Mouse (Mus musculus) hindbrain, embryonic 11.5 days (tissue): ENCODE results near the gene Atrnl1. TPM values are rescaled to one million over a fixed set of nuclear protein-coding genes. Genes with fewer than 3 reads are reported as not detected.

Source experiments
- ATAC-seq: fragments of 200-750 bp; cut with Nextera tagmentation; 2 replicates; pipeline ENCODE4 v1.8.0; 2017; ENCODE audit warnings: mild to moderate bottlenecking, moderate TSS enrichment, moderate library complexity; ENCODE audit not compliant: low FRiP score
- DNase-seq: peaks from one replicate; pipeline ENCODE4 v3.0.0-alpha.2; 2015; ENCODE audit warnings: low spot score
- H3K27ac ChIP-seq: fragments of 300-500 bp; sonication (generic); 2 replicates; pipeline ENCODE4 v1.5.1; 2014; ENCODE audit warnings: mild to moderate bottlenecking, low read depth, low read length
- H3K27me3 ChIP-seq: fragments of 300-500 bp; sonication (generic); 2 replicates; pipeline ENCODE4 v1.6.1; 2014; ENCODE audit warnings: mild to moderate bottlenecking, low read length, moderate library complexity, mixed read lengths; ENCODE audit not compliant: control insufficient read depth, insufficient read depth
- H3K36me3 ChIP-seq: fragments of 300-500 bp; sonication (generic); 2 replicates; pipeline ENCODE4 v1.6.1; 2014; ENCODE audit warnings: mild to moderate bottlenecking, low read length, moderate library complexity, mixed read lengths; ENCODE audit not compliant: control insufficient read depth, insufficient read depth
- H3K4me1 ChIP-seq: fragments of 300-500 bp; sonication (generic); replicated peaks from 2 replicates; pipeline ENCODE4 v1.6.1; 2014; ENCODE audit warnings: low read length, mixed read lengths; ENCODE audit not compliant: control insufficient read depth, insufficient read depth
- H3K4me2 ChIP-seq: fragments of 300-500 bp; sonication (generic); replicated peaks from 2 replicates; pipeline ENCODE4 v1.6.1; 2014; ENCODE audit warnings: mild to moderate bottlenecking, low read depth, low read length
- H3K4me3 ChIP-seq: fragments of 300-500 bp; sonication (generic); 2 replicates; pipeline ENCODE4 v1.5.1; 2014; ENCODE audit warnings: low read depth, low read length
- H3K9ac ChIP-seq: fragments of 300-500 bp; sonication (generic); 2 replicates; pipeline ENCODE4 v1.6.1; 2014; ENCODE audit warnings: low read depth, low read length
- H3K9me3 ChIP-seq: fragments of 300-500 bp; sonication (generic); 2 replicates; pipeline ENCODE4 v1.6.1; 2016; ENCODE audit warnings: low read length; ENCODE audit not compliant: control insufficient read depth
- WGBS: fragments of 180-500 bp; shearing (Covaris S2); extraction: QIAGEN DNeasy Blood & Tissue Kit; methylation state at CpG from one replicate; pipeline ENCODE4 v1.1.7; 2014; 5-methylcytosine and 5-hydroxymethylcytosine counted together
- polyA plus RNA-seq: library from polyadenylated mRNA; unstranded; fragments of >200 nt; fragmentation: Nextera tagmentation; extraction: Ambion mirVana; gene quantifications from 2 replicates; pipeline ENCODE4 v1.2.1, GENCODE M21; 2014

Gene Atrnl1
- polyA plus RNA-seq, 1 experiment from 2014 or later = 6.6 TPM

DNA sequence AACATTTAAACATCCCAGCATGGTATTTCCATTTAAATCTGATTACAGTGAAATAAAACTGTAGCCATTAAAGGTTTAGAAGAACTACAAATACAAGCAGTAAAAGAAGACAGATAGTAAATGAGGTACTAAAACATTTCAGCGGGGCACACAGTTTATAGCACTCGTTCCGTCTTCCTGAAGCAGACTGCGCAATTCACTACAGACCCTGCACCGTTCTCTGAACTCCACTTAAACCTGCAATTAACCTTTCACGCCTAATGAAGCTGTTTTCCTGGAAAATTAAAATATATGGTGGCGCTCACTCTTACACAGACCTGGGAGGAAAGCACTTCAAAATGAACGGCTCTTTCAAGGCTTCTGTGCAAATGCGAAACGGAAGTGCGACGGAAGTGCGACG is 514.2 kb downstream of the Atrnl1 start:
- ATAC-seq = no peak
- no peak for DNase-seq
- WGBS = 89% methylated on average over 14 of the region's 14 CpGs

DNA sequence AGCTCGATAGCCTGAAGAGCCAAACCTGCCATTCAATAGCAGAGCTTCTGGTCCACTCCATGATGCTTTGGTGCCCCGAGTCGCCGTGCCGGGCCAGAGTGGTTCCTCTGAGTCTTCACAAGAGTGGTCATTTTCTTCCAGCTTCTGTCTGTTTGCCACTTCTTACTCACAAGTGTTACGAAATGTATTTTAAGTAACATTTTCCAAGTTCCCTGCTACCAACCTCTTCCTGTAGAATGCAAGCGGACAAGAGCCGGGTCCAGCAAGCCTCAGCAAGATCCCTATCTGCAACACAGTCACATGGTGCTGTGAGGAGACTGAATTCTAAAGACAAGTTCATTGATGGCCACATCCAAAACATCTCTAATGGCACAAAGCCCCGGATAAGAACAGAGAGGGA is 521.1 kb downstream of the Atrnl1 start:
- Histone ChIP-seq H3K4me3 (no peak overlapping the region), H3K9ac (no peak overlapping the region), H3K36me3 (no peaks in the 10 kb centered on the region), H3K4me2 (no peak overlapping the region), H3K9me3 (no peaks in the 10 kb centered on the region), H3K4me1 (no peaks in the 10 kb centered on the region), H3K27ac (no peak overlapping the region), H3K27me3 (no peaks in the 10 kb centered on the region)
- no peak for ATAC-seq
- 93% methylated on average over 9 of the region's 9 CpGs for WGBS
- DNase-seq = no peak

More for the DNA sequence above, 514.2 kb downstream of the Atrnl1 start:
- H3K27me3 ChIP-seq = no peaks in the 10 kb centered on the region
- H3K4me3 ChIP-seq = no peak overlapping the region
- no peaks in the 10 kb centered on the region for H3K9me3 ChIP-seq
- H3K4me1 ChIP-seq = no peaks in the 10 kb centered on the region
- no peak overlapping the region for H3K27ac ChIP-seq
- H3K36me3 ChIP-seq = no peaks in the 10 kb centered on the region
- H3K9ac ChIP-seq = no peak overlapping the region
- H3K4me2 ChIP-seq = no peak overlapping the region

DNA sequence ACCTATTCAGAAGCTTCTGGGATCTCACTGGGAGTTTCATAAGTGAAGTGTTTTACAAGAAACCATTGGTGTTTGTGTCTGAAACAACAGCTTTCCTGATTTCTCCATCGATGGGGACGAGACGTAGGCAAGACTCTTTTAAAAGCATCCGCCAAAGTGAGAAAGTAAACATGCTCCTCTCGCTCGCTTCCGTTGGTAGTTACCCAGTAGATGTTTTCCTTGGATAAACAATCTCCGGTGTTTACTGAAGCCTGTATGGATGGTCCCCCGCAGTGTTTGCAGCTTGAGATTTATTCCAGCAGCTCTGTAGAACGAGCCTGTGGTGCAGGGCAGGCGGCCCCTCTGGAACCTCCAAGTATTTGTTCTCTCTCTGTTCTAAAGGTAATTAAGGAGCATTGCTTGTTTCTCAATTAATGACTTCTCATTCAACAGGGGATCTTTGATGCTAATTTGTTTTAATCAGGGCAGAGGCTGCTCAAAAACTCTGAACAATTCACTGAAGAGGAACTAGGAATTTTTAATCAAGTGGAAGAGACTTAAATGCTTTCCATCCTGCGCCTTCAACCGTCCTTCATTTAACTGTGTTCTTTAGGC is 529.5 kb downstream of the Atrnl1 start:
- H3K27me3 ChIP-seq = no peaks in the 10 kb centered on the region
- no peaks in the 10 kb centered on the region for H3K36me3 ChIP-seq
- no peak overlapping the region for H3K27ac ChIP-seq
- ATAC-seq (no peak), DNase-seq (no peak)
- 48% methylated on average over 13 of the region's 13 CpGs for WGBS
- no peaks in the 10 kb centered on the region for H3K9me3 ChIP-seq
- no peaks in the 10 kb centered on the region for H3K4me1 ChIP-seq
- no peak overlapping the region for H3K4me3 ChIP-seq
- no peak overlapping the region for H3K9ac ChIP-seq
- H3K4me2 ChIP-seq = no peak overlapping the region

DNA sequence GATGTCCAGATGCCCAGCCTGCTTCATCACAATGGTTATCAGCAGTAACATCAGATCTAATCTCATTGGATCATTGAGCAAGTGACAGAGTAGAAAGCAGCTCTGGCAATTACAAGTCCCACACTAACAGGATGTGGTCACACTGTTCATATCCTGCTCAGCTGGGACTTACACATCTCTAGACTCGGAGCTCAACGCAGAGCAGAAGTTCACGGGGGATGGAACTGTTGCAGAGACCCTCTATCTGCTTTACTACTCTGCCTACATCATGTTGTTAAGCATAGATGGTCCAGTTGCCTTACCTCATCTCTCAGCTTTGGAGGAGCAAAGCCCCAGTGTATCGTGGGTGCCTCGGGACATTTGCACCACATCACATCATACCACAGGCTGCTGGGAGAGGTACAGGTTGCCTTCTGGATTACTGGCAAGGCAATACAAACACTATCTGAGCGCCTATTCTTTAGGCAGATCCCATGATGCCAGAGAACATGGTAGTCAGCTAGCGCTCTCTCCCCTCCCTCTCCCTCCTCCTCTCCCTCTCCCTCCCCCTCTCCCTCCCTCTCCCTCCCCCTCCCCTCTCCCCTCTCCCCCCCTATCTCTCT is 533.1 kb downstream of the Atrnl1 start:
- no peak overlapping the region for H3K4me2 ChIP-seq
- WGBS = 91% methylated on average over 7 of the region's 7 CpGs
- H3K9me3 ChIP-seq = no peaks in the 10 kb centered on the region
- ATAC-seq = no peak
- no peak overlapping the region for H3K27ac ChIP-seq
- no peak for DNase-seq
- no peak overlapping the region for H3K9ac ChIP-seq
- no peaks in the 10 kb centered on the region for H3K4me1 ChIP-seq
- no peak overlapping the region for H3K4me3 ChIP-seq
- no peaks in the 10 kb centered on the region for H3K27me3 ChIP-seq
- H3K36me3 ChIP-seq = no peaks in the 10 kb centered on the region

DNA sequence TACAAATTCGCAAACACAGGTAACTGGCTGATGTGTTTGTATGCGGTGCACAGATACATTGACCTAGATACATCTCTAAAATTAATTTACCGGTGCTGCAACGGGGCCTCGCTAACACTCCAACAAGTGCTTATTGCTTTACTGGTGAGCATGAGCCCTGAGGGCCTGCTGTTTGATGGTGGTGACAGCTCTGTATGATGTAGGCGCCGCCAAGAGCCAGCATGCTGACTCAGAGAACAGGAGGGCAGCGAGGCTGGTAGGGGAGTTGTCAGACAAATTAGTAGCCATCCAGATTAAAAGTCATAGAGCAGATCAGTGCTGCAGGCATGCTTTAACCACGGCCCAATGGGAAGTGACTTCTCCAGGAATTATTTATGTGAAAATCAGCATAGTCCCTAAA is 534.7 kb downstream of the Atrnl1 start:
- Histone ChIP-seq H3K4me2 (no peak overlapping the region), H3K27ac (no peak overlapping the region), H3K9ac (no peak overlapping the region), H3K4me1 (no peaks in the 10 kb centered on the region), H3K9me3 (no peaks in the 10 kb centered on the region), H3K4me3 (no peak overlapping the region), H3K36me3 (no peaks in the 10 kb centered on the region), H3K27me3 (no peaks in the 10 kb centered on the region)
- ATAC-seq (no peak), DNase-seq (no peak)
- 73% methylated on average over 9 of the region's 9 CpGs for WGBS

DNA sequence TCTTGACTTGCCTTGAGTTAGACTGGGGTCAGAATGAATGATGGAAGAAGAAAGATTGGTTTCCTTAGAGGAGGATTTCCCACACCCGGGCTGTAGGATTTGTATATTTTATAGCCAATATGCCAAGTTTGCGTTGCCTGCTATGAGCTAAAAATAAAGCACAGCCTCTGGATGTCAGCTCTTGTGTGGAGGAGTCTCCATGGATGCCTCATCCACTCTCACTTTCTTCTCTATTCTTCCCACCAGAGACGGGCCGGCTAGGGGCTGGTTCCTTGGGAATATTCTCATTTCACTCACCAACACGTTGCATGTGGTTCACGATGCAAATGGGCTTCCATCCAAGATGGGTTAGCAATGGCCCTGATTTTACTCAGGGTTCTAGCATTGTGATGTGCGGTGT is 540.4 kb downstream of the Atrnl1 start:
- 91% methylated on average over 7 of the region's 7 CpGs for WGBS
- ATAC-seq = no peak
- no peak overlapping the region for H3K27ac ChIP-seq
- H3K4me1 ChIP-seq = no peaks in the 10 kb centered on the region
- H3K4me3 ChIP-seq = no peak overlapping the region
- no peaks in the 10 kb centered on the region for H3K9me3 ChIP-seq
- no peaks in the 10 kb centered on the region for H3K36me3 ChIP-seq
- no peak overlapping the region for H3K4me2 ChIP-seq
- no peaks in the 10 kb centered on the region for H3K27me3 ChIP-seq
- no peak for DNase-seq
- no peak overlapping the region for H3K9ac ChIP-seq

DNA sequence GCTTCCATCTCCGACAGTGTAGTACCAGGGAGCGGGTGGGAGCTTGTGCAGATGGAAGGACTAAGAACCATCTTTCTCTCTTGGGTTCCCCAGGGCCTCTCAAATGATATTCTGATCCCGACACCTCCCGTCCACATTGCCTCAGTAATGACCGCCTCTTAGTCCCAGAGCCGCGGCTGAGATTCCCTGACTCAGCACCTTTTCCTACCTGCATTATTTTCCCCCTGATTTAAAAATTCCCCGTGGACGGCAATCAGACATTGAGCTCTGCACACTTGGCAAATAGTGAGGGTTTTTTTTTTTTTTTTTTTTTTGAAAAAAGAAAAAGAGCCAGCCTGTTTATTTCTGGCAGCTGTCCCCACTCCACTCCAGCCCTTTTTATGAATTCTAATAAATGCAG is 550.7 kb downstream of the Atrnl1 start:
- H3K9me3 ChIP-seq = no peaks in the 10 kb centered on the region
- H3K9ac ChIP-seq = no peak overlapping the region
- WGBS = 82% methylated on average over 9 of the region's 9 CpGs
- ATAC-seq (no peak), DNase-seq (no peak)
- H3K4me2 ChIP-seq = no peak overlapping the region
- peaks cover 6% of the 10 kb centered on the region; the same call in 1 of the 2 replicates for H3K4me1 ChIP-seq
- H3K27ac ChIP-seq = no peak overlapping the region
- no peaks in the 10 kb centered on the region for H3K27me3 ChIP-seq
- no peak overlapping the region for H3K4me3 ChIP-seq
- no peaks in the 10 kb centered on the region for H3K36me3 ChIP-seq

DNA sequence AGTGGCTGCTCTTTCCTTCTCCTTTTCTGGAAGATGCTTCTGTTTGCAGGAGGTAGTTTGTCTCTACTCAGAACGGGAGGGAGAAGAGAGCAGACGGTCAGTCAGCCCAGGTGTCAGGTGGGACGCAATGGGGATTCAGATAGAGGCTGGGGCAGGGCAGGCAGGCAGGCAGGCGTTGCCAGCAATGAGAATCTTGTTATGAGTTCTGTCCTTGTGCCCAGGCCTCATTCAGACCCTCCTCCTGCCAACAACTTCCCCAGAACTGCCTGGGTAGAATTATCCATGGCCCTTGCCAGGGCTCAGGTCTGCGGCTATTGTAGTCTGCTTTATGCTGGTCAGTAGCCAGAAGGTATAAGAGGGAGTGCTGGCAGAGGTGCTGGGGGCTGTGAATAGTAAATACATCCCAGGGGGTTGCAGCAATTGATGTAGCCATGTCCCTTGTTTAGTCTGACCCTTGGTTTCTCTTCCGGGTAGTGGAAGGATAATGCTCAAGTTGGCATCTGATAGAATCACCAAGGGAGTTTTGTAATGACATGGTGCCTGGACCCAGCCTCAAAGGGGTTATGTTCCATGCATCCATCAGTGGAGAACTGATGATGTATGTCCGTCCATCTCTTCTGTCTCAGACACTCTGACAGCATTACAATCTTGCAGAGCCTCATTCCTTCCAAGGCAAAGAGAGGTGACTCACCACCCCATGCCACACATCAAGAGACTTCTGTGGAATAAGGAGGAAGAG is 554.2 kb downstream of the Atrnl1 start:
- DNase-seq = no peak
- H3K4me3 ChIP-seq = no peak overlapping the region
- H3K36me3 ChIP-seq = no peaks in the 10 kb centered on the region
- peaks cover 6% of the 10 kb centered on the region; the same call in 1 of the 2 replicates for H3K4me1 ChIP-seq
- no peaks in the 10 kb centered on the region for H3K27me3 ChIP-seq
- H3K9ac ChIP-seq = no peak overlapping the region
- WGBS = 79% methylated on average over 7 of the region's 7 CpGs
- no peak overlapping the region for H3K4me2 ChIP-seq
- ATAC-seq = no peak
- H3K9me3 ChIP-seq = no peaks in the 10 kb centered on the region
- no peak overlapping the region for H3K27ac ChIP-seq

DNA sequence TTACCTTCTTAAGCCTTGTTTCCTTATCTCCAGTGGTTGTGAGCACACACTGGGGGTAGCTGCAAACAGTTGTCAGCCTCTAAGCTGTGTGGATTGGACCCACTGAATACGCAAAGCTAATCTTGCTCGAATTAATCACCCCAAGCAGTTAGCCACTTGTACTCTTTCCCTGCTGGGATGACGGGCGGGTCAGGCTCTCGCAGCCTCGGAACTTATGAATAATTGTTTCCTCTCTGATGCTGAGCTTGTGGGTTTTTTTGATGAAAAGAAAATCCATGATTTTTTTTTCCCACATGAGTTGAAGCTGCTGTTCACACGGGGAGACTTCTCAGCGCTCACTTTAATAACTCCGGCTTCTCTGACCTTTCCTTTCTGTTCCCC is 554.8 kb downstream of the Atrnl1 start:
- no peak for ATAC-seq
- H3K4me3 ChIP-seq = no peak overlapping the region
- H3K27me3 ChIP-seq = no peaks in the 10 kb centered on the region
- H3K4me2 ChIP-seq = no peak overlapping the region
- WGBS = 50% methylated on average over 9 of the region's 9 CpGs
- no peaks in the 10 kb centered on the region for H3K9me3 ChIP-seq
- no peak for DNase-seq
- H3K36me3 ChIP-seq = no peaks in the 10 kb centered on the region
- no peak overlapping the region for H3K27ac ChIP-seq
- peaks cover 6% of the 10 kb centered on the region; the same call in 1 of the 2 replicates for H3K4me1 ChIP-seq
- H3K9ac ChIP-seq = no peak overlapping the region
